Mouse (Mus musculus) heart, adult 2 months (tissue): ENCODE measurements around the gene Spata19. TPM values are rescaled to one million over a fixed set of nuclear protein-coding genes. Genes with fewer than 3 reads are reported as not detected.

Experiments
- DNase-seq, 2 experiments: peaks; one replicate each; pipeline ENCODE4 v3.0.0; 2021
- H3K27ac ChIP-seq: fragments of 200-600 bp; 2 replicates; pipeline ENCODE4 v1.8.1; 2022
- H3K27me3 ChIP-seq: fragments of 200-500 bp; 2 replicates; pipeline ENCODE4 v1.6.1; 2012; ENCODE audit warnings: mild to moderate bottlenecking, low read length, inconsistent platforms, mixed read lengths; ENCODE audit not compliant: control insufficient read depth, insufficient read depth
- H3K36me3 ChIP-seq: fragments of 200-500 bp; 2 replicates; pipeline ENCODE4 v1.6.1; 2012; ENCODE audit warnings: low read length, inconsistent platforms; ENCODE audit not compliant: control insufficient read depth, insufficient read depth
- H3K4me1 ChIP-seq: fragments of 200-500 bp; 2 replicates; pipeline ENCODE4 v1.6.1; 2011; ENCODE audit warnings: low read length; ENCODE audit not compliant: control insufficient read depth, insufficient read depth
- H3K4me3 ChIP-seq: fragments of 200-600 bp; 2 replicates; pipeline ENCODE4 v1.8.1; 2022
- H3K79me2 ChIP-seq: fragments of 200-500 bp; replicated peaks from 2 replicates; pipeline ENCODE4 v1.6.1; 2012; ENCODE audit warnings: mild to moderate bottlenecking, inconsistent platforms, low read length, moderate library complexity, mixed read lengths; ENCODE audit not compliant: control insufficient read depth, insufficient read depth
- H3K9ac ChIP-seq: fragments of 200-500 bp; 2 replicates; pipeline ENCODE4 v1.6.1; 2012; ENCODE audit warnings: low read depth, mild to moderate bottlenecking, control low read depth, inconsistent platforms, low read length, mixed read lengths
- CTCF ChIP-seq: fragments of 200-600 bp; IDR thresholded peaks from 2 replicates; pipeline ENCODE4 v1.8.1; 2022; ENCODE audit warnings: antibody characterized with exemption, mild to moderate bottlenecking, moderate library complexity
- EP300 ChIP-seq: fragments of 200-500 bp; IDR thresholded peaks from 2 replicates; pipeline ENCODE4 v1.6.1; 2011; ENCODE audit warnings: low read depth, low read length, control low read depth; ENCODE audit not compliant: insufficient read depth
- POLR2A ChIP-seq: fragments of 200-500 bp; IDR thresholded peaks from 2 replicates; pipeline ENCODE4 v1.6.1; 2011; ENCODE audit warnings: mild to moderate bottlenecking, low read depth, low read length, control low read depth; ENCODE audit not compliant: insufficient read depth
- WGBS: fragments of 180-500 bp; shearing (Covaris S2); methylation state at CpG from one replicate; pipeline ENCODE4 v1.1.7; 2018; 5-methylcytosine and 5-hydroxymethylcytosine counted together
- intact Hi-C: fragments of 180-260 bp; cut with DNase I; formaldehyde crosslinking; loops from one replicate; pipeline ENCODE4 v1.15.1; 2025
- long read RNA-seq: library from polyadenylated mRNA; stranded (forward); transcript quantifications from one replicate; pipeline ENCODE4 v2.0.0, GENCODE M21; 2021
- polyA plus RNA-seq: library from polyadenylated mRNA; depleted of rRNA; stranded (reverse); fragments of >200 nt; gene quantifications from 2 replicates; pipeline ENCODE4 v1.2.3, GENCODE M21; 2012; rRNA removed
- total RNA-seq, 2 experiments: library from RNA; stranded (reverse); gene quantifications; 2 replicates each; pipeline ENCODE4 v1.2.3; 2021

Gene Spata19
- total RNA-seq (not detected), polyA plus RNA-seq (0.27 and 0.50 TPM in 2 replicates)
- long read RNA-seq: 0 reads

GRCm38 (mm10) chr9:27396500-27396899, at the start of gene Spata19:
TSS of gene Spata19 (plus strand) at chr9:27396800.
- Histone ChIP-seq H3K27ac (no peak within 1 kb of the TSS), H3K4me3 (no peak within 1 kb of the TSS), H3K36me3 (no peaks in the 10 kb centered on the region), H3K79me2 (no peaks in the 10 kb centered on the region), H3K27me3 (no peaks in the 10 kb centered on the region), H3K4me1 (no peaks in the 10 kb centered on the region), H3K9ac (no peak within 1 kb of the TSS)
- intact Hi-C loops: no loop called here
- no peak for DNase-seq
- 61% methylated on average over 3 of the region's 3 CpGs for WGBS
- TF ChIP-seq EP300 (no peak), CTCF (no peak), POLR2A (no peak)

GRCm38 (mm10) chr9:27353082-27353481, 43.5 kb upstream of the Spata19 start:
- H3K27ac ChIP-seq: no peak overlapping the region
- TF ChIP-seq EP300: no peak
- no peaks in the 10 kb centered on the region for H3K36me3 ChIP-seq
- no peak for DNase-seq
- no peak overlapping the region for H3K9ac ChIP-seq
- H3K79me2 ChIP-seq: no peaks in the 10 kb centered on the region
- 73% methylated on average over 7 of the region's 7 CpGs for whole genome bisulfite sequencing
- no peaks in the 10 kb centered on the region for H3K4me1 ChIP-seq
- H3K27me3 ChIP-seq: no peaks in the 10 kb centered on the region
- intact Hi-C loops: no loop called here
- no peak overlapping the region for H3K4me3 ChIP-seq

- Histone ChIP-seq H3K4me1 (no peaks in the 10 kb centered on the region), H3K4me3 (no peak overlapping the region), H3K79me2 (no peaks in the 10 kb centered on the region), H3K27me3 (no peaks in the 10 kb centered on the region), H3K27ac (no peak overlapping the region), H3K36me3 (no peaks in the 10 kb centered on the region), H3K9ac (no peak overlapping the region)
- intact Hi-C loops: no loop called here
- DNase-seq: no peak
- no peak for TF ChIP-seq CTCF
- TF ChIP-seq EP300: no peak
- TF ChIP-seq POLR2A: no peak
- 76% methylated on average over 6 of the region's 6 CpGs for WGBS
These were observed 38.7 kb upstream of the Spata19 start for GRCm38 (mm10) chr9:27357893-27358292.

- no peak for DNase-seq
- 34% methylated on average over 2 of the region's 2 CpGs for WGBS
These were observed 29.4 kb upstream of the Spata19 start for GRCm38 (mm10) chr9:27367231-27367630.

GRCm38 (mm10) chr9:27369108-27369507, 27.5 kb upstream of the Spata19 start:
- TF ChIP-seq POLR2A: no peak
- TF ChIP-seq EP300: no peak
- no peaks in the 10 kb centered on the region for H3K4me1 ChIP-seq
- no peak overlapping the region for H3K4me3 ChIP-seq
- no peak overlapping the region for H3K27ac ChIP-seq
- no peak overlapping the region for H3K9ac ChIP-seq
- no peak for DNase-seq
- H3K36me3 ChIP-seq: no peaks in the 10 kb centered on the region
- intact Hi-C loops: no loop called here
- 80% methylated on average over 2 of the region's 2 CpGs for WGBS
- no peaks in the 10 kb centered on the region for H3K79me2 ChIP-seq
- H3K27me3 ChIP-seq: no peaks in the 10 kb centered on the region

More at GRCm38 (mm10) chr9:27367231-27367630, 29.4 kb upstream of the Spata19 start:
- no peak overlapping the region for H3K9ac ChIP-seq
- no peaks in the 10 kb centered on the region for H3K36me3 ChIP-seq
- no peaks in the 10 kb centered on the region for H3K79me2 ChIP-seq
- H3K27ac ChIP-seq: no peak overlapping the region
- TF ChIP-seq POLR2A (no peak), EP300 (no peak), CTCF (no peak)
- intact Hi-C loops: no loop called here
- no peak overlapping the region for H3K4me3 ChIP-seq
- no peaks in the 10 kb centered on the region for H3K27me3 ChIP-seq
- no peaks in the 10 kb centered on the region for H3K4me1 ChIP-seq

- no peaks in the 10 kb centered on the region for H3K79me2 ChIP-seq
- no peak overlapping the region for H3K4me3 ChIP-seq
- H3K4me1 ChIP-seq: no peaks in the 10 kb centered on the region
- no peak for DNase-seq
- intact Hi-C loops: no loop called here
- H3K9ac ChIP-seq: no peak overlapping the region
- TF ChIP-seq EP300 (no peak), CTCF (no peak), POLR2A (no peak)
- H3K36me3 ChIP-seq: no peaks in the 10 kb centered on the region
- H3K27me3 ChIP-seq: no peaks in the 10 kb centered on the region
- 10% methylated on average over 1 of the region's 1 CpGs for WGBS
- no peak overlapping the region for H3K27ac ChIP-seq
These were observed 20.9 kb upstream of the Spata19 start for GRCm38 (mm10) chr9:27375746-27376145.
